Mouse (Mus musculus): ENCODE data around the gene Hnrnpf. TPM values are rescaled to one million over a fixed set of nuclear protein-coding genes. Genes with fewer than 3 reads are reported as not detected.

The Hnrnpf gene
- total and polyA plus RNA-seq, 2 experiments from 2014 or later: 225 to 236 TPM

DNA sequence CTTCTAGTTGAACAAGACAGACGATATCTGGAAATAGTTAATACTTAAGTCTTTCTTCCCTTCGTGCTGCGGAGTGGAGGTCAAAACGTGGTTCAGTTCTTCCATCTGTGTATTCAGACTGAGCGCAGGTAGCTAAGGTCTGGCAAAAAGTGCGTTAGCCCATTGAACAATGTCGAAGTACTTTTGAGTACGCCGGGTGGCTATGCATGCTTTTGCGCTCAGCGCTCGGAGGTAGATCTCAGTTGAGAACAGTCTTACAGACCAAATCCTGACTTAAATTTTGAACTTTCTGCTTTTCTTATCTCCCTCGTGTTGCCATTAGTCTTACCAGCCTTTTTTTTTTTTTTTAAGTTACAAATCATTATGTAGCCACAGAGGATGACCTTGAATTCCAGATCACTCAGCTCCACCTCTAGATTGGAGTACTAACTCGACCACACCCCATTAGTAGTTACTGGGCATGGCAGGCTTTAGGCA is 8.3 kb downstream of the Hnrnpf start:
- no peak for DNase-seq
- Histone ChIP-seq H3K36me3 (ENCODE audit: insufficient read depth) (no peaks in the 10 kb centered on the region), H3K9me3 (ENCODE audit: low read length) (no peaks in the 10 kb centered on the region), H3K4me2 (ENCODE audit: low read depth) (peak overlapping the region; percentile 99), H3K9ac (peak overlapping the region; percentile 74; the same call in 1 of the 2 replicates), H3K4me3 (ENCODE audit: low read depth, low read length) (peak overlapping the region; percentile 97), H3K27me3 (ENCODE audit: insufficient read depth, low read length) (no peaks in the 10 kb centered on the region), H3K4me1 (ENCODE audit: insufficient read depth) (peaks cover 13% of the 10 kb centered on the region; the same call in 1 of the 2 replicates), H3K27ac (ENCODE audit: low read depth, low read length) (no peak overlapping the region)
- WGBS: under 1% methylated on average over 14 of the region's 14 CpGs
- TF ChIP-seq CTCF (IDR thresholded peaks at IDR 0.05; ENCODE audit: low read depth): no peak
- ATAC-seq: no peak

DNA sequence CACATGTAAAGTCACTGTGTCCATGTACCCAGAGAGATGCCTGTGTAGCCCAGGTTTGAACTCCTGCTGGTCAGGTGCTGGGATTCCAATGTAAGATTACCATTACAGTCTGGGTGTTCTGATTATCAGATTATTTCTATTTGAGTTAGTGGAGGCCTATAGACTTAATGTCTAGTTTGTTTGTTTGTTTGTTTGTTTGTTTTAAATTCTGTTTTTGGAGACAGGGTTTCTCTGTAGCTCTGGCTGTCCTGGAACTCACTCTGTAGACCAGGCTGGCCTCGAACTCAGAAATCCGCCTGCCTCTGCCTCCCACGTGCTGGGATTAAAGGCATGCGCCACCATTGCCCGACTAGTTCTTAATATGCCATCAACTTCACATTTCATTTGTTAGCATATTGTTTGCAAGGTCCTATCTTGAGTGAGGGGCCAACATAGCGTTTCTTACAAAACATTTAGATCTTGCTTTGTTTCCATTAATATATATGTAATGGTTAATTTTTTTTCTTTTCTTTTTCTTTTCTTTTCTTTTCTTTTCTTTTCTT is 10.1 kb downstream of the Hnrnpf start:
- 87% methylated on average over 6 of the region's 6 CpGs for WGBS
- H3K9ac ChIP-seq: no peak overlapping the region
- H3K4me2 ChIP-seq (ENCODE audit: low read depth): no peak overlapping the region
- H3K4me1 ChIP-seq (ENCODE audit: insufficient read depth): peaks cover 13% of the 10 kb centered on the region; the same call in 1 of the 2 replicates
- H3K36me3 ChIP-seq (ENCODE audit: insufficient read depth): no peaks in the 10 kb centered on the region
- ATAC-seq (no peak), DNase-seq (no peak)
- H3K27me3 ChIP-seq (ENCODE audit: insufficient read depth, low read length): no peaks in the 10 kb centered on the region
- TF ChIP-seq CTCF (IDR thresholded peaks at IDR 0.05; ENCODE audit: low read depth): no peak
- H3K9me3 ChIP-seq (ENCODE audit: low read length): no peaks in the 10 kb centered on the region
- H3K27ac ChIP-seq (ENCODE audit: low read depth, low read length): no peak overlapping the region
- no peak overlapping the region for H3K4me3 ChIP-seq (ENCODE audit: low read depth, low read length)

DNA sequence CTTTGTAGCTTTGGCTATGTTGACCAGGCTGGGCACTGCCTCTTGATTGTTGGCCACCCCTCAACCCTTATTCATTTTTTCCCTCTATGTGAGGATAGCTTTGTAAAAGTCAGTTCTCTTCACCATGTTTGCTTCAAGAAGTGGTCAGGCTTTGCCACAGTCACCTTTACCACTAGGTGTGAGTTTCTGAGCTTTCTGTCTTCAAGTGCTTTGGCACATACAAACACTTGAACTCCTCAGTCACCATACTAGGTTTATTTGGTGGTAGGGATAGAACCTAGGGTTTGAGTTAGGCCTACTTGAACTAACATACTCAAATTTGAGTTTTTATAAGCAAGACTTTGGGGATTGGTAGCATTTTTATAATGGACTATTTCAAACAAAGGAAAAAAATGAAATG is 14.4 kb downstream of the Hnrnpf start:
- no peak for DNase-seq
- Histone ChIP-seq H3K4me2 (ENCODE audit: low read depth) (no peak overlapping the region), H3K4me3 (ENCODE audit: low read depth, low read length) (no peak overlapping the region), H3K36me3 (ENCODE audit: insufficient read depth) (no peaks in the 10 kb centered on the region), H3K27ac (ENCODE audit: low read depth, low read length) (no peak overlapping the region), H3K27me3 (ENCODE audit: insufficient read depth, low read length) (no peaks in the 10 kb centered on the region), H3K9me3 (ENCODE audit: low read length) (no peaks in the 10 kb centered on the region), H3K4me1 (ENCODE audit: insufficient read depth) (peaks cover 8% of the 10 kb centered on the region), H3K9ac (no peak overlapping the region)
- no peak for TF ChIP-seq CTCF (IDR thresholded peaks at IDR 0.05; ENCODE audit: low read depth)
- ATAC-seq: no peak

DNA sequence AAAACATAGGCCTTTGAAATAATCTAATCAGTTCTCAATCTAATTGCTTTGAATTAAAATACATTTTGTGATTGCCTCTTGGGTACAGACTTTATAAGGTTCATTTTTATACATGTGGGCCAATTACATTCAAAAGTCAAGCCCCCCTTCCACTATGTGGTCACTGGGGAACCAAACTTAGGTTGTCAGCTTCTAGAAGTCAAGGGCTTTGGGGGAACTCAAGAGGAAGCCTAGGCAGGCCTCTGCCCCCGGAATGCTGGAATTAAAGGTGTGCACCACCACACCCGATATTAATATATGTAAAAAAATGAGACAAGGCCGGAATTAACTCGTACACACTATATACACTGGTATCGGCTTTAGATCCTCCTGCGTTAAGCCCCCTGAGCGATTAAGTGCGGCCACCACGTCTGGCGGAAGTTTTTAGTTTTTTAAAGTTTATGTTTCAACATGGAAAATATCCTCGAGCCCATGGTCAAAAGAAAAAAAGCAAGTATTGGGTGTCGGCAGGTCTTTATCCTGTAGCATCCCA is 16.1 kb downstream of the Hnrnpf start:
- H3K9ac ChIP-seq: peak overlapping the region; percentile 55; the same call in 1 of the 2 replicates
- H3K36me3 ChIP-seq (ENCODE audit: insufficient read depth): no peaks in the 10 kb centered on the region
- ATAC-seq (no peak), DNase-seq (no peak)
- H3K9me3 ChIP-seq (ENCODE audit: low read length): no peaks in the 10 kb centered on the region
- WGBS: 2% methylated on average over 12 of the region's 12 CpGs
- TF ChIP-seq CTCF (IDR thresholded peaks at IDR 0.05; ENCODE audit: low read depth): no peak
- H3K27me3 ChIP-seq (ENCODE audit: insufficient read depth, low read length): no peaks in the 10 kb centered on the region
- H3K4me2 ChIP-seq (ENCODE audit: low read depth): peak overlapping the region; percentile 94
- H3K4me3 ChIP-seq (ENCODE audit: low read depth, low read length): peak overlapping the region; percentile 43
- peaks cover 8% of the 10 kb centered on the region for H3K4me1 ChIP-seq (ENCODE audit: insufficient read depth)
- peak overlapping the region; percentile 11; the same call in 1 of the 2 replicates for H3K27ac ChIP-seq (ENCODE audit: low read depth, low read length)

DNA sequence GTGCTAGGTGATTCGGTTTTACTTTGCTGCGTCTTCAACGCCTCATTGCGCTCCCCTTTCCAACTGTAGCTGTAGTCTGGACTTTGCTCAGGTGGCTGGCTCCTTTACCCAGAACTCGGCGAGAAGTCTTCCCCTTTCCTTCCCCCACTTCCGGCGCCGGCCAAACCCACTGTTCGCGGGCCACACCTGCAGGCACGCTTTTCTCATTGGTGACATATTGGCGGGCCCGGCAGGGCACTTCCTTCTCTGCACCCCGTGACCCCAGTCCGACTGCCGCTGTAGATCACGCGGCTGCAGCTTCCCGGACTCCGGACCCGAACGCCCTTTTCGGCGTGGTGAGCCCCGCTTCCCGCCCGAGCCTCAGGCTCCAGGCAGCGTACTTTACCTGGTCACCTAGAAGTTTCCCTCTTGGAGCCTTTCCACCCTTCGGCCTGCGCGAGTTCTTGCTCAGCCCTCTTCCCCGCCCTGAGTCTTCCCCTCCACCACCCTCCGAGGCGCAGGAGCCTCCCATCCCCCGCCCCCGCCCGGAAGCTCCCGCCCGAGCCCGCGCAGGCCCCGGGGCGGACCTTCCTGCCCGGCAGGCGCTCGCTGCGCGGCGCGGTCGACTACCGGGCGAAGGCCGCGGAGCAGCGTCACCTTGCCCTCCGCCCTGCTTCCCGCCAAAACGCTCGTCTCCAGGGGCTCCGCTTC is 16.8 kb downstream of the Hnrnpf start:
- peak overlapping the region; percentile 55 for H3K9ac ChIP-seq
- no peaks in the 10 kb centered on the region for H3K9me3 ChIP-seq (ENCODE audit: low read length)
- H3K4me3 ChIP-seq (ENCODE audit: low read depth, low read length): peak overlapping the region; percentile 43
- ATAC-seq (peak; percentile 89), DNase-seq (peak; percentile 52)
- TF ChIP-seq CTCF (IDR thresholded peaks at IDR 0.05; ENCODE audit: low read depth): no peak
- H3K27me3 ChIP-seq (ENCODE audit: insufficient read depth, low read length): no peaks in the 10 kb centered on the region
- under 1% methylated on average over 62 of the region's 62 CpGs for WGBS
- peaks cover 8% of the 10 kb centered on the region for H3K4me1 ChIP-seq (ENCODE audit: insufficient read depth)
- peak overlapping the region; percentile 94 for H3K4me2 ChIP-seq (ENCODE audit: low read depth)
- H3K27ac ChIP-seq (ENCODE audit: low read depth, low read length): peak overlapping the region; percentile 11
- H3K36me3 ChIP-seq (ENCODE audit: insufficient read depth): no peaks in the 10 kb centered on the region

DNA sequence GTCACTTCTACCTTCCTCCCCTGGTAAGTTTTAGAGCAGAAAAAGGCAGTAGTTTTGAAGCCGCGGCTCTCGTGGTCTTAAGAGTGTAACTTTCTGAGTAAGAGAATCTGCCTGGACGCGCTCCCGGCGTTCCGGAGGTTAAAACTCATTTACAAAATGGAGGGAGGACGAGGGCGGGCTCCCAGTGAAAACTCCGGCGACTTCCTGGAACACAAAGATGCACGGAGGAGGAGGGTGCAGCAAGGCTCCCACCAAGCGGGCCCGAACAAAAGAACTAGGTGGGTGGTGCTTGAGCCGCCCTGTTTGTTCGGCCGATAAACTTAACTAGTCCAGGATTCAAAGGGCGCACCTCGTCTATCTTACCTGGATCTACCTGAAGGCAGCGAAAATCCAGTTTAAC is 17.5 kb downstream of the Hnrnpf start:
- peak overlapping the region; percentile 55 for H3K9ac ChIP-seq
- WGBS: 1% methylated on average over 21 of the region's 21 CpGs
- no peaks in the 10 kb centered on the region for H3K9me3 ChIP-seq (ENCODE audit: low read length)
- H3K4me2 ChIP-seq (ENCODE audit: low read depth): peak overlapping the region; percentile 94
- no peaks in the 10 kb centered on the region for H3K36me3 ChIP-seq (ENCODE audit: insufficient read depth)
- DNase-seq (peak; percentile 48), ATAC-seq (peak; percentile 72)
- peak overlapping the region; percentile 11 for H3K27ac ChIP-seq (ENCODE audit: low read depth, low read length)
- H3K27me3 ChIP-seq (ENCODE audit: insufficient read depth, low read length): no peaks in the 10 kb centered on the region
- H3K4me3 ChIP-seq (ENCODE audit: low read depth, low read length): peak overlapping the region; percentile 43
- no peak for TF ChIP-seq CTCF (IDR thresholded peaks at IDR 0.05; ENCODE audit: low read depth)
- peaks cover 8% of the 10 kb centered on the region for H3K4me1 ChIP-seq (ENCODE audit: insufficient read depth)

DNA sequence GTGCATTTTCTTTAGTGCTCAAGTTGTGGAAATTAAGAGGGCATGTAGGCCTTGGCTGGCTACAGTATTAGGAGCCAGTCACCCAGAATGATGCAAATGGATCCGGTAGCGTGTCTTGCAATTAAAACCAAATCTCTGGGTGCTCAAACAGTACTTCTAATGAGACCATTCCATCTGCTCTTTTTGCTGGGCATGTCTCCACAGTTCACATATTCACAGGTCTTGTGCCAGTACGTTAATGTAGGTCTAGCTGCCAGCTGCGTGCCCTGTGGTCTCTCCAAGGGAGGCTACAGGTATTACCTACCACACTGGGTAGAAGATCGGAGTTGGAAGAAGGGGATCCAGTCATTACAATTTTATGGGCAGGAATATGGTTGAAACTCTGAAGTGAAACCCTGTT is 17.9 kb downstream of the Hnrnpf start:
- 10% methylated on average over 5 of the region's 5 CpGs for WGBS
- ATAC-seq (no peak), DNase-seq (no peak)
- Histone ChIP-seq H3K27ac (ENCODE audit: low read depth, low read length) (no peak overlapping the region; the same call in 1 of the 2 replicates), H3K4me3 (ENCODE audit: low read depth, low read length) (peak overlapping the region; percentile 43), H3K4me1 (ENCODE audit: insufficient read depth) (peaks cover 8% of the 10 kb centered on the region), H3K9me3 (ENCODE audit: low read length) (no peaks in the 10 kb centered on the region), H3K36me3 (ENCODE audit: insufficient read depth) (no peaks in the 10 kb centered on the region), H3K4me2 (ENCODE audit: low read depth) (peak overlapping the region; percentile 94), H3K9ac (peak overlapping the region; percentile 55), H3K27me3 (ENCODE audit: insufficient read depth, low read length) (no peaks in the 10 kb centered on the region)
- TF ChIP-seq CTCF (IDR thresholded peaks at IDR 0.05; ENCODE audit: low read depth): no peak
